Mouse (Mus musculus): ENCODE data around the gene Oas1d. TPM values are rescaled to one million over a fixed set of nuclear protein-coding genes. Genes with fewer than 3 reads are reported as not detected.
"Not testable (repeated sequence)": the region's sequence is repeated elsewhere in the genome, so short reads cannot be mapped to it uniquely, and the experiment has no call there.

The Oas1d gene
- total RNA-seq, 4 experiments from 2014 or later, result not detected

DNA sequence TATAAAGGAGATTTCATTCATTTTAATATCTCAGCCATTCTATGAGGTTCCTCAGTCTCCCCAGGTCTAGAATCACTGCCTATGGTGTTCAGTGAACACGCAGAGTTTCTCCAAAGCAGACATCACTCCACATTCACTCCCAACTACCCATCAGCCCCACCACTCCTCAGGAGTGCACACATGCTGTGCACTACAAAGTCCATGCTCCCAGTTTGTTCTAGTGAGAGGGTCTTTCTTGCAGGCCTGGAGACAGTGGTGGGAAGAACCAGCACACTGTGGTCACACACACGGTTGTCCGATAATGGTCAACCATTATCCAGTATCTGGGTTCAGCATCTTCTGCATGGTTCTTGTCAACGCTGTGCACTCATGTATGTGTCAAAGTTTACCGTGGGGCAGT is 12.3 kb upstream of the Oas1d start:
- DNase-seq, result no peak

DNA sequence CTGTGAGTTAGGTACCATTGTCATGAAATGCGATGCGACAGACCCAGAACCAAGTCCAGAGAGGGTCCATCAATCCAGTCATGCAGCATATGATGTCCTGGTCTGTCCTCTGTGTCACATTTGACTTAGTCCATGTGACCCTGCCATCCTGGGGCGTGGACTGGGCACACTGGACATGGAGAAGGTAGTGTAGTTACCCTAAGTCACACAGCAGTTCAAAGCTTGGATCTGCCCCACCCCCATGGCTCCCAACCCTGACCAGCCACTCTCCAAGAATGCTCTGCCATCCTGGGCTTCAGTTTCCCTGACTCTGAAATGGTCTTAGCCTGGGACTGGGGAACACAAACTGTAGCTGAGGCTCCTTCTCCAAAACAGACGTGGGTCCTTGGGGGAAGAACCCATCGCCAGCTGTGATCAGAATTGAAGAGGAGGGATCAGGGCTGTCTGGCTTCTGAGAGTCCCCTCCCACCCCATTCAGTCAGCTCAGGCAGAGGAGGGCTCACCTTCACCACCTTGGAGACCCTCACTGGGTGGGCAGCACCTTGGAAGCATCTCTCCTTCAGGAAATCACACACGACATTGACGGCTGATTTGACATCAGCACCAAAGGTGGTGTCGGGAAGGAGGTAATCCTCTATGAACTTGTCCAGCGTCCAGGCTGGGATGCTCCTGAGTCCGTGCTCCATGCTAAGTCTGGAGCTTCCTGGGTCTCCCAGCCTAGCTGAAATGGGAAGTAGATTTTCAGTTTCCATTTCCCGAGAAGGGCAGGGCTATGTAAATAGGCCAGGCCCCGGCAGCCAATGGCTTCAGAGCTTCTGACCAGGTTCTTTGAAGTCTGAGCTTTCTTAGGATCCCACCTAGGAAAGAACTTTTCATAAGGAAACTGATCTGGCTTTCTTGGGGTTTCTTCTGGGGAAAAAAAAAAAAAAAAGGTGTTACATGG is 7.3 kb upstream of the Oas1d start, which contains the start of gene Oas1a:
TSS of gene Oas1a (minus strand) at position 731 of the 943 bp plus-strand sequence.
- DNase-seq, result not testable (repeated sequence)

DNA sequence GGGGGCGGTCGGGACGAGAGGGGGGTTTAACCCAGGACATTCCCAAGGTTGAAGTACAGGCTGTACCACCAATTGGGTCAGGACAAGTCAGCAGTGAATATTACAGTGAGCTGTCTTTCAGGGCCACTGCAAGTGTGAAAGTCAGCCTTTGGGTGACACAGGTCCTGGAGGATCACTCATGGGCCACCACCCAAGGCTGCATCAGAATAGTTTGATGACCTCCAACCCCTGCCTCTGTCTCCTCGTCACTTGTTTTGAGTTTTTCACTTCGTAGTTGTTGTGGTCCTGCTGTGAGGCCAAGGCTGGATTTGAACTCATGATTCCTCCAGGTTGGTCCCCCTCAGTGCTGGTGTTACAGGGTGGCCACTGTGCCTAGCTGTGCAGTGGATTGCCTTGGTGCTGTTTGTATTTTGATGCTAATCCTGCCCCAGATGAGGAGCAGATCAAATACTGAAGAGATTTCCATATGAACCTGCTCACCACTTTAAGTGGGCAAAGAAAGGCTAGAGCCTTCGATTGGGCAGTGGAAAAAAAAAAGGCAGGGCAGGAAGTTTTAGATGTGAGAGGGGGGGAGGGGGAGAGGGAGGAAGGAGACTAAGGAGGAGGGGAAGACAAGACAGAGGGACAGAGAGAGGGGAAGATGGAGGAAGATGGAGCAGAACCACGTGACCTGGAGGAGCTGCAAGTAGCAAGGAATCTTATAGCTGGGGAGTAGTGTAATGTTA is 6.0 kb upstream of the Oas1d start:
- DNase-seq, result no peak

DNA sequence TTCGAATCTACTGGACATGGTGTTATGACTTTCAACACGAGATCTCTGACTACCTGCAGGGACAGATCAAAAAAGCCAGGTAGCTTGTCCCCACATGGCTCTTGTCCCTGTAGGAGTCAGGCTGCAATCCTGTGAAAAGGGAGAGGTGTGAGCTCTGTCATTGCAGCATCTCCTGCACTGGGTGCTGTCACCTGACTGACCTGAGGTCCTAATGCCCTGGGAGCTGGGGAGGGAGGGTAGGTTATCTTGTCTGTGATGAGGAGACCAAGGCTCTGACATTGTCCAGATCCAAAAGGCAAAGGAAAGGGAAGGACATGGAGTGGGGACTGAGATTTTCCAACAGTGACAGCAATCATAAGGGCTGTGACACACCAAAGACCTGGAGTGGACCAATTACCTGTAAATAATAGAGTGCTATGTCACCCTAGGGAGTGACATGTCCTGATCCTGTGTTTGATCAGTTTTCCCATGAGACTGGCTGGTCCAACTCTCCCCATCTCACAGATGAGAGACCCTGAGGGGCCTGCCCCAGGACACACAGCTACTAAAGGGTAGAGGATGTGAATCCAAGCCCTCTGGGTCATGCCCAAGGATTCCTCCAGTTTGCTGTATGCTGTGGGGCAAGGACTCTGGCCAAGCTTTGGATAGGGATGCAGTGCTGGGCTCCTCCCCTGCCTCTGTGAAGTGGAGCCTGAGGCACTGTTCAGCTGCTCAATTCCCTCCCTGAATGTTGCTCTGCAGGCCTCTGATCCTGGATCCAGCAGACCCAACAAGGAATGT is 5.0 kb downstream of the Oas1d start:
- DNase-seq, result not testable (repeated sequence)

DNA sequence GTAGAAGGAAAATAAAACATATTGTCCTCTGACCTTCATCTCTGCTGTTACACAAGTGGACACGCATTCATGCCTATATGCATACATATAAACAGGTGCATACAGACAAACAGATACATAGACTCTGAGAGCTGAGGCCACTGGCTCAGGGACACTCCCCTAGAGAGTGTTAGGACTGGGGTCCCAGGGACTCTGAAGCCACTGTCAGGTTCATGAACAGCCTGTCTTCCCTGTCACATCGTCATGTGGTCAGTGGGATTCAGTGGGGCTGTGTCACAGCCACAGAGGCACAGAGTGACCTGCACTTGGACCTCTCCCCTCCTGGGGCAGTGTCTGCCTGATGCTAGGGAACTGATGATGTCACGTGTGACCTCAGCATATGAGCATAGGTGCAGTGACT is 6.0 kb downstream of the Oas1d start:
- no peak for DNase-seq

DNA sequence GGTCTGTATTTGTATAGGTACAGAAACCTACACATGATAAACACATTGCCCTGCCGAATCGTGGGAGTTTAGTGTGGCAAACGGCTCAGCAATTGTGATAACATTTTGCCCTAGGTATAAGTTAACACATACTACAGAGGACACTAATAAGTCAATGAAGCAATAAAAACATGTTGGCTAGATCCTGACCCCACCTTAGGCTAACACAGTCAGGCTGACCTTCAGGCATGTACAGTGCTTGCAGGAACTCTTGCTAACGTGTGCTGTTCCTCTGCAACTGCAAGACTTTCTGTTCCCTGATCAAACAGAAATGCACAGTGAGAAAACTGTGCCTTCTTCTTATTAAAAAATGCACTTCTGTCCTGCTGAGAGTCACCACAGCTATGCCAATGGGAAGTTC is 9.6 kb downstream of the Oas1d start:
- DNase-seq, result no peak

DNA sequence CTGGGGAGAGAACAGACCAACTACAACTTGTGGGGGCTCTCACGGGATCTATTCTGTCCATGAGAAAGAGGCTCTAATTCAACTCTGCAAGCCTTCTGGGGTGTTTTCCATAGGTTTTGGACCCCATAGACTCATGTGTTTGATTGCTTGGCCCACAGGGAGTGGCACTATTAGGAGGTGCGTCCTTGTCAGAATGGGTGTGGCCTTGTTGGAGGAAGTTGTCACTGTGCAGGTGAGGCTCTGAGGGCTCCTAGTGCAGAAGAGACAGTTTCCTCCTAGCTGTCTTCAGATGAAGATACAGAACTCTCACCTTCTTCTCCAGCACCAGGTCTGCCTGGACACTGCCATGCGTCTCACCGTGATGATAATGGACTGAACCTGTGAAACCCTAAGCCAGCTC is 10.2 kb downstream of the Oas1d start:
- DNase-seq, result not testable (repeated sequence)

DNA sequence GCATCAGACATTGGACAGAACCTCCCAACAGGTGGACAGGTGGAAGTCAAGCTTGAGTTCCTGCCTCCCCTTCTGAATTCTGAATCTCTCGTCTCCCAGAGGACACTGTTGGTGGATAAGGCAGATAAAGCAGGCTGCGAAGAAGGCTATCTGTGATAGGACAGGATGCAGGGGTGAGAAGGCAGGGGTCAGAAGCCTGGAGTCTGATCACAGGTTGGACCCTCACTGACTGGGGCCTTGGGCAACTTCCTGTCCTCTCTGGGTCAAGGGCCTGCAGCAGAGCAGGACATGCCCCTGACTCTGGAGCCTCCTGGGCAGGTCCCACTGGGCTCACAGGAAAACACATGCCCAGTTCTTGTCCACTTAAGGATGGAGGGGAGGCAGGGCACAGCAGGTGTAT is 12.0 kb downstream of the Oas1d start:
- not testable (repeated sequence) for DNase-seq

DNA sequence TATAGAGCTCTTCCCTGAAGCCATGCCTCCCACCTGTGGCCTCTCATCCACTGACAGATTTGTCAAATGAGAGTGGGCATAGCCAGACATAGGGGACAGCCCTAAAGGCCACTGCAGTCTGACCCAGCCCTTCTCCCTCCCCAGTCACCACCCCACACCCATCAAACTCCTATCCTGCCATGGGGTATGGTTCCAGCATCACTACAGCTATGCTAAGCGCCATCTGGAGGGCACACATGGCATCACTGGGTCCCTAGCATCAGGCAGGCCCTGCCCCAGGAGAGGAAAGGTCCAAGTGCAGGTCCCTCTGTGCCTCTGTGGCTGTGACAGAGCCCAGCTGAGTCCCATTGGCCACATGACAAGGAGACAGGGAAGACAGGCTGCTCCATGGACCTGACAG is 12.7 kb downstream of the Oas1d start:
- DNase-seq, result no peak

DNA sequence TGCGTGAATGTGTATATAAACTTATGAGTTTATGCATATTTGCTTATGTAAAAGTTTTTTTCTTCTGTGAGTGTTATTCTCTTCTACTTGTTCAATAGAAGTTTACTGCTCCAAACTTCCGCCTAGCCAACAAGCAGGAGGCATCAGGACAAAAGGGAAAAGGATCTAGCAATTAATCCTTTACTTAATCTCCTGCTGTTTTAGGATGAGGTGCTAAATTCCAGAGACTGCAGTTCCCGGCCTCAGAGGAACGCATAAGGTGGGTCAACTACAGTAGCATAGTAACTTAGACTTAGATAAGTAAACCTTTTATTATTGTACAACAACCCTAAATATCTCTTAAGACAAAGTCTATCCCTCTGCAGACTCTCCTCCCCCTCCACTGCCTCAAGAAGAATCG is 19.6 kb downstream of the Oas1d start:
- no peak for DNase-seq

DNA sequence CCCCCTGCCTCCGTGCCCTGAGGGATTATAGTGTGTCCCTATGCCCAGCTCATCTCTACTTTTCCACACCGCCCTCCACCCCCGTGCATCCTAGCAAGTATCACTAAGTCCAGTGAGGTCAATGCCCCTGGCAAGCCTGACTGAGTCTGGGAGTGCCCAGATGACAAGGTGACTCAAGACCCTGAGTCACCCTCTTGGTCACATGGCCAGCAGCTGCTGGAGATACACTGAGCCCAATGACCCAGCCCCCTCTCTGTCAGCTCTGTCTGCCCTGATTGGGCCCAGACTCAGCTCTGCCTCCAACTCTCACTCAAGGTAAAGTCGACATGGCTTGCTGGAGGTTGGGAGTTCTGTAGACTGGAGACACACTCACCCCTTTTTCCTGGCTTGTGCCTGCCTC is 23.5 kb downstream of the Oas1d start:
- DNase-seq, result peak; percentile 69

DNA sequence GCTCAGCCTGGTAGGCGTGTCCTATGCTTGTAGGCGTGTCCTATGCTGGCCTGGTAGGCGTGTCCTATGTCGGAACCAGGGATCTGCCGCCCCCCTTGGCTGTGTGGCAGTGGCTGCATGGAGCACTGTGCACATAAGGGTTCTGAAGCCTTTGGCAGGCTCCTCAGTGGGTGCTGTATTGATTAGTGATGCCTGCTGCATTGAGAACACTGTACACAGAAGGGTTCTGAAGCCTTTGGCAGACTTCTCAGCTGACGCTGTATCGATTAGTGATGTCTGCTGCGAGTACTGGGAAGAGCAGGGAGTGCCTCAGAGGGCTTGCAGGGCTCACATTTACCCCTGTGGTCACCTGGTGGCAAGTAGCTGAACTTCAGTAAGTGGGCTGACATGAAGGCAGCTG is 24.2 kb downstream of the Oas1d start:
- DNase-seq, result no peak

DNA sequence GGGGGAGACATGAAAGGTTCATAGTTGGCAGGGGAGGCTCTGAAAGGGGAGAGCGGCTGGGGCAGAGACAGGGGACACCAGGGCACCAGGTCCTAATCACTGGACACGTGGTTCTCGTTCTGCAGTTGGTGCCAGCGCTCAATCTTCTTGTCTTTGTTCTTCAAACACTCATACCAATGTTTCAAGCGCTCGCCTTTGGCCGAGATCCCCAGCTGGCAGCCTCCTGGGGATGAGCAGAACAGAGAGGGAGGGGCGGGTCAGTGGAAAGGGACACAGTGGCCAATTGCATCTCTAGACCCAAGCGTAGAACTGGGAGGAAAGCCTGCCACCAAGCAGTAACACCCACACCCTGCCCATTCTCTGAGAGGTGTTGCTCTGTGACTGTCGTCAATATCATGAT is 27.7 kb downstream of the Oas1d start:
- DNase-seq, result no peak

DNA sequence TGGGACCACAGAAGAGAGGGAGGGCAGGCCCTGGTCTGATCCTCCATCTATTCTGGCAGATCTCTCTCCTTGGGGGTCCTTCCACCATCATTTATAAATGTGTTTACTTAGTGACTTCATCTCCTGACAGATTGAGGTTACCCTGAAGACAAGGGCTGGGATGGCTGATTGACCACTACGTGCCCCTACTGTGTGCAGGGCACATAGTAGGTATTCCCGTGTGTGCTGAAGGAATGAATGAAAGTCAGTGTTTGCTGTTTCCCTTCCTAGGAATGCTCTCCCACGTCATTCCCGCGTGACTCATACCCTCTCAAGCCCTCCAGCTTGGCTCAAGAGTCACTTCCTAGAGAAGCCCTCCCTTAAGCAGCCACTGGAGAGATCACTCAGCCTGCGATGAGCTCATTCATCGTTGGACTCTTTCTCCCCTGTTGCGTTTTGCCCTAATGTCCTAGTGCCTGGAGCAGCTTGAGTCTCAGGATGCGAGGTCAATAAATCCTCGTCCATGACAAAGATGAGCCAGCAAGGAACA is 38.0 kb downstream of the Oas1d start:
- no peak for DNase-seq

DNA sequence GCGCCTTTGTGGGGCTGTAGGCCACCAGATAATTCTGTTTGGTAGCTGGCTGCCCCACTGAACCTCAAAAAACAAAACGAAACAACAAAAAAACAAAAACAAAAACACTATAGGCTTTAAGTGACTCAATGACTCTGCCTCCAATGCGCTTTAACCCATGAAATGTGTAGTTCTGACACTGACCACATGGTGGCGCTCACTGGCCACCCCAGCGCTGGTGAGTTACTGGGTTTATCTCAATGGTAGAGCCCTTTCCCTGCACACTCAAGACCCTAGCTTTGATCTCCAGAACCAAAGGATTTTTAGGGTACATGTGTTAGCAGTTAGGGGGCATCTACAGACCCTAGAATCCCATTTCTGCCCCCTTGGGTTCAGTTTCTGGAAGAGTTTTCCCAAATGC is 39.6 kb downstream of the Oas1d start:
- no peak for DNase-seq

DNA sequence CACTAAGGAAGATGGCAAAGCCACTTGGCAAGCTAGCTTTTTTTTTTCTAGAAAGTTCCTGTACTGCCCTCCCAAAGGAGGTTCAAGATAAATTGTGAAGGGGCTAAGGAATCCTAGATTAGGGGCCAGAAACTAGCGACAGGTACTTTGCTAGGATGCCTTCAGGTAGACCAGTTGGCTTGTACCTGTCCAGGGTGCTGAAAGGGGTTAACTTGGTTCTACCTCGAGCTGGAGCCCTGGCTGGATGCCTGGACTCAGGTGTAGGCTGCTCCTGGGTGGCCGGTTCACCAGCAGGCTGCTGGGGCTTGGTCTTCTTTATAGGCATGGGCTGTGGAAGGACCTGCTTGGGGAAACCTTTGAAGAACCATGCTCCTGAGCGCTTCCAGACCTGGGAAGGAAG is 46.7 kb downstream of the Oas1d start:
- no peak for DNase-seq

DNA sequence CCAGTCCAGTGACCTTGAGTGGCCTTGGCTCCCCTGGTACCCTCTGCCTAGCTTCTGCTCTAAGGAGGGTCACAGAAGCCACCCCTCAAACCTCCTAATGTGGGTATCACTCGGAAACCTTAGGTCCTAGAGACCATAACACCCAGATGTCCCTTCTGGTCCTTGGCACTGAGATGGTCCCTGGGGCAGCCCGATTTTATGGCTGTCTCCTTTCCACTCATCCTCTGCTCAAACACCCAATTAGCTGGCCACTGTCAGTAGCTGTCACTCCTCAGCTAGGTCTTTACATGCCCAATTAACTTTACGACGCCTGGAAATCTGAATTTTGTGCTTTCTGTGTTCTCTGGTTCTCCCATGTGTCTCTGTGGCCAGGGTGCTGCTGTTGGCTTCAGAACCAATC is 51.8 kb downstream of the Oas1d start:
- DNase-seq, result no peak

DNA sequence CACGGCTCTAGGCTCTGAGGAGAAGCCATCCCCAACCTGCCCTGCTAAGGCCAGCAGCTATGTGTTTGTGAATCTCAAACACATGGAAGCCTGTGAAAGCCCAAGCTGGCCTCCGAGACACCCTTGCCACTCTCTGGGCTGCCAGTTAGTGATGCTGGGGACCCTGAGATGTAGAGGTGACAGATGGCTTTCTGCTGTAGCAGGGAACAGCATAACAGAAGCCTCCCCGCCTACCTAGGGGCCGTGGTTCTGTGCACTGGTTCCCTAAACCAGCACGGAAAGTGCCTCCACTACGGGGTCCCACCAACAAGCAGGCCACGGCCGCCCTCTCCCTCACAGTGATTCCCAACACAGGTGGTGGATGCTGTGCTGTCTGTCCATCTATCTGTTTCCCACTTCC is 52.6 kb downstream of the Oas1d start:
- no peak for DNase-seq

DNA sequence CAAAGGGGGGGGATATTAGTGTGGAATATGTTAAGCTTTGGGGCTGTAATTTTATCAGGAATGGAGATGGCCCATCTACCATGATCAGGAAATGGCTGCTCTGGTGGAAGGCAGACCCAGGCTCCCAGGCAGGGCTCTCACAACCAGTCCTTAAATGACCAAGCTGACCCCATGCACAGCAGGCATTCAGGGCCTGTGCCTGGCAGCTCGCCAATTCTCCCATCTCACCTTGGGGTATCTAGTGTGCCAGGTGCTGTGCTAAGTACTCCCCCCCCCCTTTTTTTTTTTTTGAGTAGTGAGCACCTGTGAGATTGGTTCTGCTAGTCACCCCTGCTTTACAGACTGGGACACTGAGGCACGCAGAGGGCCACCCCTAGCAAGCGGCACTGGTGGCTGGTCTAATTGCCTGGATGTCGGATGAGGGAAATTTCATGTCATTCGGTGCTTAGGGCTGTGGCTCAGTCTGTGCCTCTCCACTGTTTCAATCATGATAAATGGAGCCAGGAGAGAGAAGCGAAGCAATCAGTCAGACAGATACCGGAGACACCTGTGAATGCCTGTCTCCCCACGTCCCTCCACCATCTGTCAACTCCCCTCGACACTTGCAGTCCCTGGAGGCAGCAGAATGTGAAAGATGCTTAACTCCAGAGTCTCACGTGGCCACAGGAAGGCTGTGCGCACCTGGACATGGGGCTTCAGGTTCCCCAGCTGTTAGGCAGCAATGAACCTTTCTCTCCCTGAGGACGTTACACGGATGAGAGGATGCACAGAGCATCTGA is 53.2 kb downstream of the Oas1d start:
- DNase-seq, result no peak

DNA sequence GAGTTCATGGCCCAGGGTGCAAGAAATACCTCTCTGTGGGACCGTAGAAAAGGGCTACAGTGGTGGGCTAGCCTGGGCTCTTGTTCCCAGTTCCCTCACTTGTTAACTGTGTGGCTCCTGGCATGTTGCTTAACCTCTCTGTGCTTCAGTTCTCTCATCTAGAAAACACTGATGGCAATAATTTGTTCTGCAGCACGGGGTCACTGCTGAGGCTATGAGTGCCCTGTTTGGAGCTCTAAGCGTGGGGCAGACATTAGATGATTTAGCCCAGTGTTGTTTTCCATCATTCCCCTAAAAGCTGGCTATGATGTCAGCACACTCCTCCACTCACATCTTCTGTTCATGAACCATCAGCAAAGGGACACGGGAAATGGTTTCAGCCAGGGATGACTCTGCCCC is 53.8 kb downstream of the Oas1d start:
- no peak for DNase-seq

DNA sequence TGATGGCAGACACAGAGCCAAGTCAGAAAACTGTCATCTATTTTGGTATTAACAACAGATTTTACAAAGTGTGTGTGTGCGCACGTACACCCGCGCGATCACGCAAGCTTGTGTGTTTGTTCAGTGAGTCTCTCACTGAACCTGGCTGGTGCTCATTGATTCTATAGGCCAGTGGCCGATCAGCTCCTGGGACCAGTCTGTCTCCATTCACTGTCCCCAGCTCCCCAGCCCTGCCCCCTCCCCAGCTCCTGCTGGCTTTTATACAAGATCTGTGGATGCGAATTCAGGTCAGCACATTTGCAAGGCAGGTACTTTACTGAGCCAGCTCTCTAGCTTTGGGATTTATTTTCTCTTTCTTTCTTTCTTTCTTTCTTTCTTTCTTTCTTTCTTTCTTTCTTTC is 54.5 kb downstream of the Oas1d start:
- no peak for DNase-seq

DNA sequence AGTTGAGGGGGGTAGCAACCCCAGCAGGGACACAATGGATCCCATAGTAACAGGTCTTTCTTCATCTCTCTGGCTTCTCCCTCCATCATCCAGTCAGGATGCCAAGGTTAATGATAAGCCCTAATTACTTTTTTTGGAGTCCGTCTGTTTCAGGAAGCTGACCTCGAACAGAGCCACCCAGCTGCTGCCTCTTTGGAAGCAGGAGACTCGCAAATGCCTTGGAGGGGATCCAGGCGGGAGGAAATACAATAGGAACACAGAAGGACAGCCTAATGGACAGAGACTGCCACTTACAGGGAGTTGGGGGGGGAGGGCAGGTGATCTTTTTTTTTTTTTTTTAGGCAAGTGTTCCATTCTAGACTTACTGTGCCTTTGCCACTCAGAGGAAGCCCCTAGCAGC is 55.4 kb downstream of the Oas1d start:
- peak; percentile 44 for DNase-seq

Measured in adrenal gland, adult 8-10 months (tissue).